Mouse (Mus musculus) right cerebral cortex, postnatal 36 days (tissue): ENCODE measurements at regions not wholly inside any gene's neighbourhood (a gene's known extent, or its start where the extent isn't known, plus 50 kb on each side); places are given as distances from the start of the nearest gene placed in this dataset.

Experiments used
- DNase-seq, 2 experiments: peaks; one replicate each; pipeline ENCODE4 v3.0.0; 2022; ENCODE audit warnings: low spot score in 2 of 2, mixed read lengths in 1 of 2

DNA sequence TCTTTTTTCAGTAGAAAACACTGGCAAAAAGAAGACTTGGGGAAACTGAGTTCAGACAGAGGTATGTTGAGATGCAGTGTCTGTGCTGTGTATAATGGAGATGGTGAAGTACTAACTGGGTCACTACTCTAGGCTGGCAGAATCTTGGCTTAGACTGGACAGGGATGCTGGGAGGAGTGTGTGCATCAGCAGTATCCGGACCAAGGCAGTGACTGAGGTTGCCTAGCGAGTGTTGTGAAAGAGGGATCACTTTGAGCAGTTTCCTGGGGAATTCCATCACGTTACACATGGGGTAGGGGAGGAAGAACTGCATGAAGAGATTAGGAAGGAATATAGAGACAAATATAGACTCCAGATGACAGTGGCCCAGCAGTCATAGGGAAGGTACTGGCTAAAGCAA lies 87.9 kb upstream of the Itprid2 start:
- no peak for DNase-seq

DNA sequence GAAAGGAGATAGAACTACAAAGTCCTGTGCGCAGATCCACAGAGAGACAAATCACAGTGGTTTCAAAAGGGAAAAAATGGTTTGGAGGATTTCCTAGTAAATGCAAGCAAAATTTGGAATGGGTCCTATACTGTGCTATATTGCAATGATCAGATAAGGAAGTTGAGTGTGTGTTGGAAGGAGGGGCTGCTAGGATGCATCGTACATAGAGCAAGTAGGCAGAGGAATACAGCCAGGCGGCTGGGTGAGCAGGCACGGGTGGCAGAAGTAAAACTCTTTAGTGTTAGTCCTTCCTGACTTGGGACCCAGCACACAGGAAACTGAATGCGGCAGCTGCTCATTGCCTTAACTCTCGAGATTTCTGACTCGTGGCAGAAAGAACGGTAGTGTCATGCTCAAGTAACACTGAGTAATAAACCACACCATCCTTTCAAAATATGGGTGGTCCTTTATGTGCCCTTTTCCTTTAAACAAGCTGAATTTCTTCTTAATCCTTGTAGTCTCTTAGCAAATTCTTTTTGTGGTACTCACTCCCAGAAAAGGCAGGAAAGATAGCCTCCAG lies 87.0 kb upstream of the Itprid2 start:
- DNase-seq, result no peak

DNA sequence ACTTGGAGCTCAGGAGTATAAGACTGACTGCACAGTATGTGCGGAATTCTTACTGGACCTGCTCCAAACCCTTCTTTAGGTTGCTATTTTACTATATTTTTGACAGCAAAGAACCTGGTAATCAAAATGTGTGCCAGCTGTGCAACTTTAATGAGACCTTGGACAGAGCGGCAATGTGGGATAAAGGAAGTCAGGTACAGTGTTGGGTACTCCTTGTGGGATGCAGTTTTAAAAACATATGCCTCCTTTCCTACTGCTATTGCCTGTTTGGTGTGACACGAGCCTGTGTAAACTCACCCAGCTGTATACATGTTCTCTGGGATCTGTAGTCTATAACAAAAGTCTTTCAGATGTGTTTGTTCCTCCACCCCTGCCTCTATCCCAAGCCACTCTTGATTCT lies 85.4 kb upstream of the Itprid2 start:
- no peak for DNase-seq

DNA sequence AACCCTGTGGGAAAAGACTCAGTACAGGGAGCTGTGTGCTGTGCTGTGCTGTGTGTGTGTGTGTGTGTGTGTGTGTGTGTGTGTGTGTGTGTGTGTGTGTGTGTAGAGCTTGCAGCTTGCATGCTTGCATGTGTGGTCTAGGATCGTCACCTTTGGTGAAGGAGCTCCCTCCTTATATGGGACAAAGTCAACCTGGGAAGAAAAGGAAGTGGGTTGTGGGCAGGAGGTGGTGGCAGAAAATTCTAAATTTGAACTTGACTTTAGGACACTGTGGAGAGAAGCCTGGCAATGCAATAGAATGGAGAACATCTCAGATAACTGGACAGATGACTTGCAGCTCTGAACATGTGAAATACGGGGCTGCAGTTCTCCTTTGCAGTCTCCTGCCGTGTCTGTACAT lies 84.7 kb upstream of the Itprid2 start:
- no peak for DNase-seq

DNA sequence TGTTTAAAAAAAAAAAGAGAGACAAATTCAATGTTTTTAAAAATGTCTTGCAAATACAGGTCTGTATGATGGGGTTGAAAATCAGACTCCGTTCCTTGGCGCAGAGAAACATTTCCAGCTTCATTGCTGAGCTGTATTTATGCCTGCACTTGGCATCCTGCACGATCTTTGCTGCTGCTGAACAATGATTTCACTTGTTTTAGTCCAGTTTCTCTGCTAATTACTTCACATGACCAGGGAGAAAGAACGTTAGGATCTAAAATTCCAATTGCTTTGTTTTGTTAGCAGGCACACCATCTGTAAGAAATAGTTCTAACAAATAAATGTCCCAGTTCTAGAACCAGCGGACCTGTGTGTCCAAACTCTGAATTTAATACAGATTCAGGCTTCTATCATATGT lies 82.7 kb upstream of the Itprid2 start:
- no peak for DNase-seq

DNA sequence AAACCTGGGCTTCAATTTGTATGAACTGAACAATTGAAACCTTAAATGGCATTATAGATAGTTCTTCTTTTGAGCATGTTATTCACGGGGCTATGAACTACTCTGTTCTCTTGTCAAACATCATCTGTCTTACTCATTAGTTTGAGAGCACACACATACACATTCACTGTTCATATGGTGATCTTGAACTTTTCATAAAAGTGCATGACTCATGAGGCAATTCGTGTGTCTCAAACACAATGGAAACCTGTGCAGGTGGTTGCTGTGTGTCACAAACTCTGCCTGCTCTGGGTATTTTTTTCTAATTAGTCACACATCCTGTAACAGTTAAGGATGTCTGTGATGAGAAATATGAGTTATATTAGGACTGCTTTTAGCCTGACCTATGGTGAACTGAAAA lies 79.8 kb upstream of the Itprid2 start:
- DNase-seq, result no peak

DNA sequence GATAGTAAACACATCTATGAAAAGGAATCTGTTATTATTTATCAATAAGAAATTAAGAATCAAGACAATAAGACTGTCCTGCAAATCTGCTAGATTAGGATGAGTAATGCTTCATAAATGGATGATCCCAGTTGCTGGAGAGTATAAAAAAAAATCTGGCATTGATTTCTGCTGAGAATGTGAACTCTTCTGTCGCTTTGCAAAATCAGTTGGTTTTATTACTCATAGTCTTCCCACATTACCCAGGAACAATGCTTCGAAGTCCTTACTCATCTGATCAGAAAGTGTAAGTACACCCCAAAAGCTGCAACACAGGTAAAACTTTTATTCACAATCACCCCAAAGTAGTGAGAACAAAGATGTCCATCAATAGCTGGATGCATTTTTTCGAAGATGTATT lies 77.8 kb upstream of the Itprid2 start:
- DNase-seq, result no peak

DNA sequence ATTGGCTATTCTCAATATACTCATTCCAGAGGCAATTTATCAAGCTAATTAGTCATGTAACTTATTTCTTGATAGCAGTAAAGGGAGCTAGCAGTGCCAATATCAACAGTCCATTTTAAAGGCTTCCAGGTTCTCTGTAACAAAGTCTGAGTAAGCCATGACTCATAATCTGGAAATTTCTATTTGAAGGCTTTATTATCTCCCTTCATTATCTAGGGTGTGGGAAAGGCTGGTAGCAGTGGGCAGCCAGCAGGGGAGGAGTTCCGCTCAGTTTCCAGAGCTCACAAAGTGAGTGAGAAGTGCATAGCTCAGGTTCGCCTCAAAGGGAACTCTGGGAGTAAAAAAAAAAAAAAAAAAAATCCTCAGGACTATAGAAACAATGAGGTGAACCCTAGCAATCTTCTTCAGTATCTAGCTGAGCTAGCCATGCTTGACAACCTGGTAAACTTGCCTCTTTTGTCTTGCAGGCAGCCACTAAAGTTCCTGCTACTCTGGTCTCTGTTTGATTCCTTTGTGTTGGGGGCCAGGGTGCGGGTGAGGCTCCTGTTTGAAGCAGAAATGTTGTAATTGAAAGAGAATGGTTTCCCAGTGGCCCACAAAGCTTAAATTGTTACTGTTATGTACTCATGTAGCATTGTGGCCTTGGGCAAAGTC lies 68.7 kb upstream of the Itprid2 start:
- DNase-seq, result no peak

DNA sequence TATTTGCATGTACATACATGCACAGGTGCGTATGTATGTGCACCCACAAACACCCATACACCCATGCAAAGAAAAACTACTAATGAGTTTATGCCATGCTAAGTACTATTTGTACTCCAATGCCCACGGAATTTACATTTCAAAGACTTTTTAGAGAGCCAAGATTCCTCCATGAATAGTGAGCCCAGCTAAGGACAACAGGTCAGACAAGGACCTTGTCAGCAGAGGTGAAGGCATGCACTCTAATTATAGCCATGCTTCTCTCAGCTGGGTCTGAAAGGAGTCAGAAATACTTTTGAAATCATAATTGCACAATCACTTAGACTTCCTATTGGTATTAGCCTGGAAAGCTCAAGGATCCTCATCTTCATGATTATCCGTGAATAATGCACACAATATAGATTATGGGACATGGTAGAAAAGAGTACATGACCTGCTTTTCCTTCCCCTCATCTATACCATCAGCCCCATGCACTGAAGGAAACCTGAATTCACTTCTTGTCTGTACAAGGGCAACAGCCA lies 67.7 kb upstream of the Itprid2 start:
- no peak for DNase-seq

DNA sequence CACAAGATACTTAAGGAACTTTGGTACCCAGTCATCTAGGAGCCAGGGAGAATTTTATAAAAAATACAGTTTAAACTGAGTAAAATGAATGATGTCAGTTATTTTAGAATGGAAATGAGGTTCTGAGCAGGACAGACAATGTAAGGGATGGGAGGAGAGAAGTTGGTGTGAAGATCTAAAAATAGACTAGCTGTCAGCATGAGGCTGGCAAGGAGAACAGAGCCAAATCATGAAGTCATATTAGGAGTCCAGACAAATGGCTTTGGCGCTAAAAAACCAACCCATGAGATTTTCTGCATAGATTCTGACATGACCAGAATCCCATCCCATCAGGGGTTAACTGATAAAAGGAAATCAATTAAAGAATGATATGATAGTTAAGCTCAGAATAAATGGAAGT lies 65.5 kb upstream of the Itprid2 start:
- DNase-seq, result no peak

DNA sequence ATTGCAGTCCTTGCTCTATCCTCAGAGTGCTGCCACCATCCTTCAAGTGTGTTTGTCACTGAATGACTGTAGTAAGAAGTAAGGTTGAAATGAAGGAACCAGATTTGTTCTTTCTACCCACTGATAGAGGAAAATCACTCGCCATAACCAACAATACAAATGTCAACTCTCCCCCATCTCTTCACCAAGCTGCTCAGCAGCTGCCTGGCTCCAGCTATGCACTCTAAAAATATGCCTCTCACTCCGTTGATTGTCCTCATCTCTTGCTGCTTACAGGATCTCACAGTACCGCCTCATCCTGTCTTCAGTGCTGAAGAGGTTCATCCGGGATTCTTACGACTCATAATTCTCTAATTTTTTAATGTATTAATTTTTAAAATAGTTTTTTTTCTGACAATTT lies 63.2 kb upstream of the Itprid2 start:
- no peak for DNase-seq

DNA sequence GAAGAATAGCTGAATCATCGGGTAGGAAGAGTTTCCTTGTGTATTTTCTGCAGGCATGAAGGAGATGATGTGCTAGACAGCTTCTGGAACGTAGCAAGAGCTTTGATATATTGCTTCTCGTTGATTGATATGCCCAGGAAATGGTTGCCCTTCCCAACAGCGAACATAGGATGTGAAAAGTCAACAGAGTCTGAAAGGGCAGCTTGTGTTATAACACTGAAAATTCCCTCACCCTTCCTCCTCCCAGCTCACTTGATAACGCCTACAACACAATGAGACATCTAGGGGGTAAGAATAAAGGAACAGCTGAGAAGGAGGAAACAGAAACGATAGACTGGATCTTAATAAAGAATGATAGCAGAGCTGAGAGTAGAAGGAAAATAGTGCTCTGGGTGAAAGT lies 60.1 kb upstream of the Itprid2 start:
- DNase-seq, result no peak

DNA sequence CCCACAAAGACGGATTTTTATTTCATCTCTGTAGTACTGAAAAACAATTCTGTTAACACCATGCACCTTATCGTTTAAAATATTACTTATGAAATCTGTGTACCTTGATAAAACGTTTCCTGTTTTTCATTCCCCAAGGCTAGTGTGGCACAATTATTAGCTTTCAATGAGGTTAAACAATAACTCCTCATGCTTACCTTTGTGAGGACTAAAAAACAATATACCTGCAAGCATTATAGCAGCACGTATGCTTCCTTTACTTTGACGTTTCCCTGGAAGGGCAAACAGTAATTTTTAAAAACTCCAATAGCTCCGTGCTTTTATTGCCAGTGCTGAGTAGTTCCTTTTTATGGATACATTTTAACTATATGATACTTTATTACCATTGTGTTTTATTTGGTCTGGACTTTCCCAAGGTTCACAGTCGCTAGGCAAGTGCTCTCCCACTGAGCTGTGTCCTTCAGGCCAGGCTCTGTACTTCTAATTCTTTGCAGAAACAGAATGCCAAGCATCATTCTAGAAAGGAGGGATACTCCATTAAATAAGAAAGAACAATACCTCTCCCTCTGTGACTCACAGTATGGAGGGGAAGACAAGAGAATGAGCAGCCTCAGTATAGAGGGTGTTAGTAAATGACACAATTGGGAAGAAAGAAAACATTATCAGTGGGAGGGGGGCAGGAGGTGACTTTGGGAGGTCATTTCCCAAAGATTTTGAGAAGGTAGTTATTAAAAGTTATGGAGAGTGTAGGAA lies 50.0 kb upstream of the Itprid2 start:
- DNase-seq, result no peak
